Mouse (Mus musculus) neutrophil, adult 65 days (primary cell): Measurements from ENCODE around the gene Adipor1. TPM values are rescaled to one million over a fixed set of nuclear protein-coding genes. Genes with fewer than 3 reads are reported as not detected.

ENCODE experiments used
- total RNA-seq: library from RNA; stranded (reverse); gene quantifications from 2 replicates; pipeline ENCODE4 v1.2.4, GENCODE M21; 2023

Adipor1 gene
- total RNA-seq, result 495 and 609 TPM in 2 replicates

DNA sequence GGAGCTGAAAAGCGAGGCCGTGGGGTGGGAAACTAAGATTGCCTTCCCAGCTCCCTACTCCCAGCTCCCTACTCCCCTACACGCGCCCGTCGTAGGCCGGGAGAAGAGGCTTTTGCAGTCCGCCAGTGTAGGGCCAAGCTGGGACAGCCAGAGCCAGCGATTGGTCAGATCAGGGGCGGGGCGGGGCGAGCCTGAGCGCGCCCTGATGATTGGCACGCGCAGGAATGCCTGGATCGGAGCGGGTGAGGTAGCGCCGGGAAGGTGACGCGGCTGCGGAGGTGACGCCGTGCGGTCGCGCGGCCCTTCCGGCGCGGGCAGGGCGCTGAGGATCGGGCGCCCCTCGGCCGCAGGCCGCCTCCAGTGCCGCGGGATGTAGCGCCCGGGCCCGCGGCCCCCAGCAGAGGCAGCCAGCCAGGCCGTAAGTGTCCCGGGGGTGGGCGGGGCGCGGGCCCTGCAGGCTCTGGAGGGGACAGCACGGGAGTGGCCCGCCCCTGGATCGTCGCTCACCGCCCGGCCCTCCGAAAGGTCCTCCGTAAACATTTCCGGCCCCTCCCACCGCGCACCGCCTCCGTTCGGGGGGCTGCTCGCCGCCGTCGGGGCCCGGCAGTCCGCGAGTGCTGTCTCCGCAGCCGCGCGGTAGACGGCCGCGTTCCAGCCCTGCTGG is at the start of gene Adipor1:
Adipor1 (plus strand) TSS at position 211 of the 664 bp plus-strand sequence.

GRCm38 (mm10) chr1:134385666-134386065 is 29.5 kb upstream of the Adipor1 start, which contains the start of gene 4933406M09Rik:
Gene 4933406M09Rik (plus strand): TSS chr1:134385940.

DNA sequence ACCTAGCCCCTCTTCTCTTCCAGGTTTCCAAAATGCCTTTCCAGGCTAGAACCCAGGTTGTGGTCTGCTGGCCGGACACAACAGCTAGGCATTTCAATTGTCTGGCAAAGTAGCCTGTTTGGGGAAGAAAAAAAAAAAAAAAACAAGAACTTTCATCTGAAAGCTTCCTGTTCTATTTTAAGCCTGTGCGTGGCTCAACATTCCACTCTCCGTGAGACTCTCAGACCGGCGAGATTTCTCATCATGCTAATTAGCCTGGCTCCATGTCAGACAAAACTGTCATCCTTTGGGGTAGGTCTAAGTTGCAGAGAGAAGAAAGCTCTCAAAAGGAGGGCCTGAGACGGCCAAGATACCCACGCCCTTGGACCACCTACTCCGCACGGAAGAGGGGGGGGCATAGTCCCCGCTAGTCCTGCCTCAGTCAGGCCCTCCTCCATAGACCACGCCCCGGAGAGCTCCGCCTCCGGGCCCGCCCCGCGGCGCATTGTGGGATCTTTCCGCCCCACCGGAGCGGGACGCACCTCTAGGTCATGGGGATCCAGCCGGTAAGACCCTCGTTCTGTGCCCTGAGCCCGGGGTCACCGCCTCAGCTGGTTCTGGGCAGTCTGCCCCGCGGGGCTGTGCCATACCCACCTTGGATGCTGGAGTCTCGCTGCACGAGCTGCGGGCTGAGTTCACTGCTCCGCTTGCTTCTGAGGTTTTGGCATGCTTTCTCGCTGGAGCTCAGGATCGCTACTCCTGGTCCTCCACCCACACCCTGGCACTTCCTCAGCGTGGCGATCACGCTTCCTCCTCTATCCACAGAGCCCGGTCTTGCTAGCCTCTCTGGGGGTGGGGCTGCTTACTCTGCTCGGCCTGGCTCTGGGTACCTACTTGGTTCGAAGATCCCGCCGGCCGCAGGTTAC is 9.4 kb upstream of the Adipor1 start, which contains the start of gene Cyb5r1:
Cyb5r1 (plus strand) TSS at position 51 of the 905 bp plus-strand sequence.

GRCm38 (mm10) chr1:134454904-134455824 is 40.0 kb downstream of the Adipor1 start, which contains the start of gene Klhl12:
Gene Klhl12 (plus strand): TSS chr1:134455531.

Other genes with a start within 250 kb of the Adipor1 start
- 576 and 719 TPM in 2 replicates for gene Chil1, start 233.2 kb upstream of the Adipor1 start, total RNA-seq
- 0.19 and 0.84 TPM in 2 replicates for gene Mybph, start 221.9 kb upstream of the Adipor1 start, total RNA-seq
- gene Adora1, start 179.9 kb upstream of the Adipor1 start, total RNA-seq, result not detected in 2 replicates
- not detected in 2 replicates for gene Myog, start 125.4 kb upstream of the Adipor1 start, total RNA-seq
- 6.5 and 8.7 TPM in 2 replicates for gene Ppfia4, start 82.5 kb upstream of the Adipor1 start, total RNA-seq
- 50.6 and 88.1 TPM in 2 replicates for gene Tmem183a, start 53.4 kb upstream of the Adipor1 start, total RNA-seq
- not detected in 2 replicates for gene 4933406M09Rik, start 29.4 kb upstream of the Adipor1 start, total RNA-seq
- gene Cyb5r1, start 9.8 kb upstream of the Adipor1 start, total RNA-seq, result 65.4 and 71.9 TPM in 2 replicates
- 29.9 and 31.7 TPM in 2 replicates for gene Klhl12, start 40.2 kb downstream of the Adipor1 start, total RNA-seq
- gene Rabif, start 79.3 kb downstream of the Adipor1 start, total RNA-seq, result 17.1 and 18.8 TPM in 2 replicates
- gene Mgat4e, start 134.3 kb downstream of the Adipor1 start, total RNA-seq, result not detected in 2 replicates
- gene Kdm5b, start 144.8 kb downstream of the Adipor1 start, total RNA-seq, result 47.3 and 74.6 TPM in 2 replicates
- not detected in 2 replicates for gene Syt2, start 231.3 kb downstream of the Adipor1 start, total RNA-seq